Mouse (Mus musculus): ENCODE measurements around the gene Kif7. TPM values are rescaled to one million over a fixed set of nuclear protein-coding genes. Genes with fewer than 3 reads are reported as not detected.

Kif7 gene
- polyA plus RNA-seq, 1 experiment from 2014 or later: 1.6 TPM

DNA sequence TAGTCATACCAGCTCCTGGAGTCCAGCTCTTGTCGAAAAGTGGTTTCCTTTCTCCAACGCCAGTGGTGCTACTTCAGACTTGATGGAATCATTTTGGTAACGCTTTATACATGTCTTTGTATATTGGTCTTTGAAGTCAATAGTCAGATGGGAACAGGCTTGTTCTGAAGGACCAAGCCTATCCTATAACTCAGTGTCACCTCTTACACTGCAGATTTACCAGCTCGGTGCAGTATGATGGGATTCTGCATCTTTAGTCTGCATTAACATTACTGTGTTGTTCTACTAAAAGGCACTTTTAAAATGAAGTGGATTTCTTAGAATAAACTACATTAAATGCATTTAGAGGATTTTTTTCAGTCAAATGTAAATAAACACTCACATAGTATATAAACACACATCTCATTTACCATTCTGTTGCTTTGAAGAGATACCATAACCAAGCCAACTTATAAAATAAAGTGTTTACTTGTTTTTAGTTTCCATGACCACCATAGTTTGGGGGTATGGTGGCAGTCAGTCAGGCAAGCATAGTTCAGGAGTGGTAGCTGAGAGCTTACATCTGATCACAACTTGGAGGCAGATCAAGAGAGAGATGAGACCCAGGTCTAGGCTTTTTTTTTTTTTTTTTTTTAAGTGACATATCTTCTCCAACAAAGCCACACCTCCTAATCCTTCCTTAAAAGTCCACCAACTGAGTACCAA is 44.5 kb downstream of the Kif7 start:
- H3K27me3 ChIP-seq (replicated peaks; ENCODE audit: insufficient read depth, low read length): no peaks in the 10 kb centered on the region
- DNase-seq (ENCODE audit: low spot score) (peak; percentile 6), ATAC-seq (peak; percentile 72)
- TF ChIP-seq EP300 (IDR thresholded peaks at IDR 0.05): no peak
- TF ChIP-seq CTCF (IDR thresholded peaks at IDR 0.05): no peak
- H3K4me2 ChIP-seq (replicated peaks; ENCODE audit: low read depth, low read length): no peak overlapping the region
- no peak overlapping the region for H3K27ac ChIP-seq (ENCODE audit: low read length)
- 72% methylated on average over 4 of the region's 4 CpGs for WGBS
- H3K36me3 ChIP-seq (ENCODE audit: insufficient read depth, low read length): peaks cover 6% of the 10 kb centered on the region; the same call in 1 of the 2 replicates
- no peak overlapping the region for H3K9ac ChIP-seq (replicated peaks; ENCODE audit: low read depth)
- no peaks in the 10 kb centered on the region for H3K9me3 ChIP-seq (ENCODE audit: low read length)
- H3K4me3 ChIP-seq (ENCODE audit: low read depth, low read length): no peak overlapping the region
- no peaks in the 10 kb centered on the region for H3K4me1 ChIP-seq (ENCODE audit: insufficient read depth, low read depth, low read length)

DNA sequence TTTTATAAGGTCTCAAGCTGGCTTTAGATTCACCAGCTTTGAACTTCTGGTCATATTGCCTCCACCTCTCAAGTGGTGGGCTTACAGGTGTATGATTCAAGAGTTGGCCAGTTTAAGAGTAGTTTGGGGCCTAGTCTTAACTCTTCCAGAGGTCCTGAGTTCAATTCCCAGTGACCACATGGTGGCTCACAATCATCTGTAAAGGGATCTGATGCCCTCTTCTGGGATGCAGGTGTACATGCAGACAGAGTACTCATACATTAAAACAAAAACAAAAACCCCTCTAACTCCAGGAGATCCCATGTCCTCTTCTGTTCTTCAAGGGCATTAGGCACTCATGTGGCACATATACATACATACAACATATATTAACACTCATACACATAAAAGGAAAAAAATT is 48.8 kb downstream of the Kif7 start:
- Histone ChIP-seq H3K9ac (replicated peaks; ENCODE audit: low read depth) (no peak overlapping the region), H3K9me3 (ENCODE audit: low read length) (no peaks in the 10 kb centered on the region), H3K27ac (ENCODE audit: low read length) (no peak overlapping the region), H3K36me3 (ENCODE audit: insufficient read depth, low read length) (peaks cover 6% of the 10 kb centered on the region; the same call in 1 of the 2 replicates), H3K4me3 (ENCODE audit: low read depth, low read length) (no peak overlapping the region), H3K27me3 (replicated peaks; ENCODE audit: insufficient read depth, low read length) (no peaks in the 10 kb centered on the region), H3K4me1 (ENCODE audit: insufficient read depth, low read depth, low read length) (no peaks in the 10 kb centered on the region), H3K4me2 (replicated peaks; ENCODE audit: low read depth, low read length) (no peak overlapping the region)
- DNase-seq (ENCODE audit: low spot score) (no peak), ATAC-seq (no peak)
- TF ChIP-seq EP300 (IDR thresholded peaks at IDR 0.05) (no peak), CTCF (IDR thresholded peaks at IDR 0.05) (peak; percentile 25; the same call in 1 of the 2 replicates)

DNA sequence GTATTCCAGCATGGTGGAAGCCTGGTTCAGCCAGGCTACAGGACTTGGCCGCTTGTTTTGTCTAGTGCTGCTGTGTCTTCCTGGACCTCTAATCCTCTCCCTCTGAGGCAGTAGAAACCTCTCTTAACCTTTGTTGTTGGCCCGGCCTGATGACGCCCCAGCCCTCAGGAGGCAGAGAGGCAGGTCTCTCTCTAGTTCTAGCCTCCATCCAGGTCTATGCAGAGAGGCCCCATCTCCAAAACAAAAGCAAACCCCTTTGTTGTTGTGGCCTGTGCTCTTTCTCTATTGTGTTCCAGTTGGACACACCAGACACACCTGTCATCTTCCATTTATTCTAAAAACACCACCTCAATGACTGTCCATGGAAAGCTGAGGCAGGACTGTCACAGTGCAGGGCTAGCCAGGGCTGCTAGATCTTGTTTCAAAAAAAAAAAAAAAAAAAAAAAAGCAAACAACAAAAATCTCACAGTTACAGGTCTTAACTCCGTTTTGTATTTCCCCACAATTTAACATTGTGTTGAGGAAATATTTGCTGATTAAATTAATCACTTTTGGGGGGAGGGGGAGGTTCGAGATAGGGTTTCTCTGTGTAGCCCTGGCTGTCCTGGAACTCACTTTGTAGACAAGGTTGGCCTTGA is 54.1 kb downstream of the Kif7 start:
- no peaks in the 10 kb centered on the region for H3K4me1 ChIP-seq (ENCODE audit: insufficient read depth, low read depth, low read length)
- peak overlapping the region; percentile 59 for H3K4me3 ChIP-seq (ENCODE audit: low read depth, low read length)
- TF ChIP-seq CTCF (IDR thresholded peaks at IDR 0.05): no peak
- TF ChIP-seq EP300 (IDR thresholded peaks at IDR 0.05): no peak
- H3K36me3 ChIP-seq (ENCODE audit: insufficient read depth, low read length): no peaks in the 10 kb centered on the region
- ATAC-seq (no peak), DNase-seq (ENCODE audit: low spot score) (no peak)
- peak overlapping the region; percentile 39; the same call in 1 of the 2 replicates for H3K9ac ChIP-seq (replicated peaks; ENCODE audit: low read depth)
- H3K4me2 ChIP-seq (replicated peaks; ENCODE audit: low read depth, low read length): peak overlapping the region; percentile 100
- no peaks in the 10 kb centered on the region for H3K9me3 ChIP-seq (ENCODE audit: low read length)
- H3K27ac ChIP-seq (ENCODE audit: low read length): no peak overlapping the region
- H3K27me3 ChIP-seq (replicated peaks; ENCODE audit: insufficient read depth, low read length): no peaks in the 10 kb centered on the region
- WGBS: 5% methylated on average over 5 of the region's 5 CpGs

DNA sequence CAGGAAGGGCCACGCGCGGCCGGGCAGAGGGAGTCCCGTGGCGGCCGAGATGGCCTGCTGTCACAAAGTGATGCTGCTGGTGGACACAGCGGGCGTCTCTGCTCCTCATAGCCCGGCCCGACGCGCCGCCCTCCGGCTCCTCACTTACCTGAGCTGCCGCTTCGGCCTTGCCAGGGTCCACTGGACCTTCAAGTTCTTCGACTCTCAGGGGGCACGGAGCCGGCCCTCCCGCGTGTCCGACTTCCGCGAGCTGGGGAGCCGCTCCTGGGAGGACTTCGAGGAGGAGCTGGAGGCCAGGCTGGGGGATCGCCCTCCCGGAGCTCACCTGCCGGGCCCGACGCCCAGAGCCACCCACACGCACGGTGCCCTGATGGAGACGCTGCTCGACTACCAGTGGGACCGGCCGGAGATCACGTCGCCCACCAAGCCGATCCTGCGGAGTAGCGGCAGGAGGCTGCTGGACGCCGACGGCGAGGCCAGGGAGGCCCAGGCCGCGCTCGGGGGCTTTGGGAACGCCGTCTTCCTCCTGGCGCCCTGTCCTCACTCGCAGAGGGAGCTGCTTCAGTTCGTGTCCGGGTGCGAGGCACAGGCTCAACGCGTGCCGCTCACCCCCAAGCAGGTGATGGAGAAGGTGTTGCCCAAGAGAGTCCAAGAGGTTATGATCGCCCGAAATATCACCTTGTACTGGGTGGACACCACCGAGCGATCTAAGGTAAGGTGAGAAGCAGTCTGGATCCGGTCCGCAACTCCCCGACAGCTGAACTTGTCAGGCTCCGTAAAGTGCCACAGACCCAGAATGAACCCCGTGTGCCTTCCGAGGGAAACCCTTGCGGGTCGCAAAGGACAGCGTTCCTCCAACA is 55.0 kb downstream of the Kif7 start:
- no peaks in the 10 kb centered on the region for H3K36me3 ChIP-seq (ENCODE audit: insufficient read depth, low read length)
- H3K27ac ChIP-seq (ENCODE audit: low read length): no peak overlapping the region
- 1% methylated on average over 63 of the region's 73 CpGs for WGBS
- H3K9ac ChIP-seq (replicated peaks; ENCODE audit: low read depth): peak overlapping the region; percentile 39
- no peaks in the 10 kb centered on the region for H3K27me3 ChIP-seq (replicated peaks; ENCODE audit: insufficient read depth, low read length)
- H3K4me1 ChIP-seq (ENCODE audit: insufficient read depth, low read depth, low read length): no peaks in the 10 kb centered on the region
- H3K4me2 ChIP-seq (replicated peaks; ENCODE audit: low read depth, low read length): peak overlapping the region; percentile 100
- ATAC-seq (peak; percentile 11), DNase-seq (ENCODE audit: low spot score) (no peak)
- no peaks in the 10 kb centered on the region for H3K9me3 ChIP-seq (ENCODE audit: low read length)
- TF ChIP-seq EP300 (IDR thresholded peaks at IDR 0.05): no peak
- TF ChIP-seq CTCF (IDR thresholded peaks at IDR 0.05): no peak
- H3K4me3 ChIP-seq (ENCODE audit: low read depth, low read length): peak overlapping the region; percentile 59

DNA sequence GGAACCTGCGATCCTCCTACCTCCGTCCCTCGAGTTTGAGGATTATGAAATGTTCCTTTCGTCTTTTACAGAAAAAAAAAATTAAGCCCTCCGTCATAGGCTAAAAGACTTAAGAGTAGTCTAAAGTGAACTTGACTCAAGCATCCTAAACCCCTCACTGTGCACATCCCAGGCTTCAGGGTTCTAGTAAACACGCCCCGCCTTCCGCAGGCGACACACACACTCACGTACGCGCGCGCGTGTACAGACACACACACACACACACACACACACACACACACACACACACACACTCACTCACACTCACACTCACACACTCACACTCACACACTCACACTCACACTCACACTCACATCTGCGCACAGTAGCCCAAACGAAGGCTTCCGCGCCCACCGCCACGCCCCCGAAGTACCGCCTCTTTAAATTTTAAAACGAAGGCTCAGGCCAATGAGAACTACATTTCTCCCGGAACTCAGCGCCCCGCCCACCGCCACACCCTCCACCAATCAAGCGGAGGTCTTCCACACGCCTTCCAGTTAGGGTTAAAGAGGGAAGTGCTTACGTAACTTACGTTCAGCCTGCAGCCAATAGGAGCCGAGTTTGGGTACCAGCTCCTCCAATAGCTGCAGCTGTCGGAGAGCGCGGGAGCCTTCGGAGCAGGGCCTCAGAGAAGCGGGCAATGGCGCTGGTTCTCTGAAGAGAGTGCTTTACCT is 55.8 kb downstream of the Kif7 start, which contains the start of gene Ticrr:
Gene Ticrr, plus strand, starts transcription at position 619 of the 713 bp plus-strand sequence.
- Histone ChIP-seq H3K9me3 (ENCODE audit: low read length) (no peaks in the 10 kb centered on the region), H3K4me2 (replicated peaks; ENCODE audit: low read depth, low read length) (peak within 1 kb of the TSS; percentile 100)

More for the DNA sequence above, 55.8 kb downstream of the Kif7 start, which contains the start of gene Ticrr:
- DNase-seq (ENCODE audit: low spot score): peak; percentile 100
- Histone ChIP-seq H3K36me3 (ENCODE audit: insufficient read depth, low read length) (no peaks in the 10 kb centered on the region), H3K9ac (replicated peaks; ENCODE audit: low read depth) (peak within 1 kb of the TSS; percentile 39), H3K27me3 (replicated peaks; ENCODE audit: insufficient read depth, low read length) (no peaks in the 10 kb centered on the region), H3K4me3 (ENCODE audit: low read depth, low read length) (peak within 1 kb of the TSS; percentile 59), H3K27ac (ENCODE audit: low read length) (no peak within 1 kb of the TSS), H3K4me1 (ENCODE audit: insufficient read depth, low read depth, low read length) (no peaks in the 10 kb centered on the region)
- ATAC-seq: peak; percentile 100
- TF ChIP-seq EP300 (IDR thresholded peaks at IDR 0.05) (no peak), CTCF (IDR thresholded peaks at IDR 0.05) (no peak)
- 2% methylated on average over 38 of the region's 39 CpGs for WGBS
